Mouse (Mus musculus): Measurements from ENCODE around the gene Snx27. TPM values are rescaled to one million over a fixed set of nuclear protein-coding genes. Genes with fewer than 3 reads are reported as not detected.

Snx27 gene
- polyA plus RNA-seq, 1 experiment: 56.8 TPM

DNA sequence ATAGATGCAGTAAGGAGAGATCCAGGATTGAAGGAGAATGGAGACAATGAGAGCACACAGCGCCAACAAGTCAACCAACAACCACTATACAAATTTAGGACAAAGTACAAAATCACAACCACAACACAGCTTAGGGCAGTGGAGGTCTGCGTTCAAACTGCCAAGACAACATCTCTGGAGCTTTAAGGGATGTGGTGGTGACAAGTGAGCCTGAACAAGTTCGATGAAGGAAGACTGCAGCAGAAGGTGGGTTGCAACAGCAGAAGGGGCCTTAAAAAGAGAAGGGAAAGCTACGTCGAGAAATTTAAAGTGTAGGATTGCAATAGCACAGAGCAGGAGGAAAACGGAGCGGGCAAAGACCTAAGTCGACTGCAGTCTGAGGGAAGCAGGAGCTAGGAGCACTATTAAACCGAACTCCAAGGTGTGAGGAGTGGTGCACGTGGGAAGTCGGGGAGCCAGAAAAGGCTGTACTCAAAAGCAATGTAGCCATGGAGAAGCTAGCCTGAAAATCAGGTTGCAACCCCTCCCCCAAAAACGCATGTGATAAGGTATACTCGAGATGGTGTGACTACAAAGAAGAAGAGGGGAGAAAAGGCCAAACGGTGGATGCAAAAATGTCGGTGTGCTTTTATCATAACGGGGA, 1.3 kb downstream of the Snx27 start:
- H3K4me3 ChIP-seq (ENCODE audit: insufficient read depth, low read length): peak overlapping the region; percentile 63
- H3K27ac ChIP-seq (ENCODE audit: insufficient read depth, low read depth, low read length): peak overlapping the region; percentile 99
- peaks cover 23% of the 10 kb centered on the region for H3K4me1 ChIP-seq (ENCODE audit: control insufficient read depth, insufficient read depth, low read length)
- TF ChIP-seq CTCF (IDR thresholded peaks at IDR 0.05; ENCODE audit: low read depth, low read length): no peak

DNA sequence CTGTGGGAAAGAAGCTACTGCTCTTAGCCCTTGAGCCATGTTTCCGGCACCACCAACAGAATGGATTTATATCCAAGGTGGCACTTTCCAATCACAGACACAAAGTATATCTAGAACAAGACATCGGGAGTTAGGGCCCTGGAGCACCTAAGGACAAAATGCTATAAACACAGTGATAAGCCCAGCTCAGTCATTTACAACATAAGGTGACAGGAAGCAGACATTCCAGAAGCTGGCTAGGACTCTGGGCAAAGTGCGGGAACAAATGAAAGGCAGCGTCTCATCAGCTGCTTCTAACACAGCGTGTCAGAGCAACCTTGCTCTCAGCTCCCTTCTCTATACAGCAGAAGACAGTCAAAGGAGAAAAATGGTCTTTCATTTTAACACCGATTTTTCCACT, 8.0 kb downstream of the Snx27 start:
- Histone ChIP-seq H3K4me1 (ENCODE audit: control insufficient read depth, insufficient read depth, low read length) (peaks cover 6% of the 10 kb centered on the region), H3K4me3 (ENCODE audit: insufficient read depth, low read length) (no peak overlapping the region), H3K27ac (ENCODE audit: insufficient read depth, low read depth, low read length) (no peak overlapping the region)
- TF ChIP-seq CTCF (IDR thresholded peaks at IDR 0.05; ENCODE audit: low read depth, low read length): no peak
- no peak for TF ChIP-seq POLR2A (IDR thresholded peaks at IDR 0.05; ENCODE audit: borderline replicate concordance, low read depth, low read length)

DNA sequence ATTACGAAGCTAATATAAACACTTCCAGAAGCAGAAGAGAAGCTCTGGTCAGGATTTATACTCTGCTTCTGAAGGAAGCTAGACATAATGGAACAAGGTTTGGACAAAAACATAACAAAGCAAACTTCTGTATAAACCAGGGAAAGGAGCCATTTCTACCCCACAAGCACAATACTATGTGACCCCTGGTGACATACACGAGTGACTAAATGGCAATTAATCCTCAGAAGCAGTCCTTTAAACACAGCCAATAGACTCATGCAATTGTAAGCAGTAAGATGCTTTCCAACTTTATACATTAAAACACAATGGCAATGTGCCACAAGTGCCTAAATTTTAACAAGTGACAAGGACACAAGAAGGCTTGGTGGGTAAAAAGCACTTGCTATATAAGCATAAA, 15.3 kb downstream of the Snx27 start:
- Histone ChIP-seq H3K27ac (ENCODE audit: insufficient read depth, low read depth, low read length) (no peak overlapping the region), H3K4me3 (ENCODE audit: insufficient read depth, low read length) (no peak overlapping the region), H3K4me1 (ENCODE audit: control insufficient read depth, insufficient read depth, low read length) (peaks cover 16% of the 10 kb centered on the region)
- TF ChIP-seq POLR2A (IDR thresholded peaks at IDR 0.05; ENCODE audit: borderline replicate concordance, low read depth, low read length) (no peak), CTCF (IDR thresholded peaks at IDR 0.05; ENCODE audit: low read depth, low read length) (no peak)

DNA sequence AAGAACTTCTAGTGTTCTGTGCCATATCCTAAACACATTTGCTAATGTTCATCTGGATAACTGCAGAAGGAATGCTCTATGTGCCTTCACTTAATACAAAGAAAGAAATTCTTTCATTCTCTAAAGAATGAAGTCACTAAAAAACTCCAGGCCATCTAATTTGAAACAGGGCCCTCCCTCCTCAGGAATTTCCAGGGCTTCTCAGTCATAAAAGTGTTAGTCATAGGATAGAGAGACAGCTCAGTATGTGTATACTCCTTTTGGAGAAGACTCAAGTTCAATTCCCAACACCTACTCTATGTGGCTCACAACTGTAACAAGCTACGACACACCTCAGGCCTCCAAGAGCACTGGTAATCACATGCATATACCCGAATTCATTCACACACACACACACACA, 17.0 kb downstream of the Snx27 start:
- H3K4me1 ChIP-seq (ENCODE audit: control insufficient read depth, insufficient read depth, low read length): peaks cover 16% of the 10 kb centered on the region
- TF ChIP-seq CTCF (IDR thresholded peaks at IDR 0.05; ENCODE audit: low read depth, low read length): no peak
- no peak for TF ChIP-seq POLR2A (IDR thresholded peaks at IDR 0.05; ENCODE audit: borderline replicate concordance, low read depth, low read length)
- no peak overlapping the region for H3K27ac ChIP-seq (ENCODE audit: insufficient read depth, low read depth, low read length)
- no peak overlapping the region for H3K4me3 ChIP-seq (ENCODE audit: insufficient read depth, low read length)

DNA sequence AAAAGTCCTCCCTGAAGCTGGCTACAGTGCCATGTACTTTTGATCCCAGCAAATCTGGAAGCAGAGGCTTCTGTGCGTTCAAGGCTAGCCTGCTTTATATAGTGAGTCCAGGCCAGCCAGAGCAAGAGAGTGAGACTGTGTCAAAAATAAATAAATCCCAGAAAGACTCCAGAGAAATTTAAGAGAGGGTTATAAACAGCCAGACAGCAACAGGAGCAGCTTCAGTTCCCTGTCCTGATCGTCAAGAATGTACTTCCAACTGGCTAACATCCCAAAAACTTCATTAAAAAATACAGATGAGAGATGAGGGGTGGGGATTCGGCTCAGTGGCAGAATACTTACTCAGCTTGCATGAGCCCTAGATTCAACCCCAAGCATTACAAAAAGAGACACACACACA, 17.4 kb downstream of the Snx27 start:
- Histone ChIP-seq H3K4me1 (ENCODE audit: control insufficient read depth, insufficient read depth, low read length) (peaks cover 16% of the 10 kb centered on the region), H3K27ac (ENCODE audit: insufficient read depth, low read depth, low read length) (no peak overlapping the region), H3K4me3 (ENCODE audit: insufficient read depth, low read length) (no peak overlapping the region)
- no peak for TF ChIP-seq CTCF (IDR thresholded peaks at IDR 0.05; ENCODE audit: low read depth, low read length)
- no peak for TF ChIP-seq POLR2A (IDR thresholded peaks at IDR 0.05; ENCODE audit: borderline replicate concordance, low read depth, low read length)

DNA sequence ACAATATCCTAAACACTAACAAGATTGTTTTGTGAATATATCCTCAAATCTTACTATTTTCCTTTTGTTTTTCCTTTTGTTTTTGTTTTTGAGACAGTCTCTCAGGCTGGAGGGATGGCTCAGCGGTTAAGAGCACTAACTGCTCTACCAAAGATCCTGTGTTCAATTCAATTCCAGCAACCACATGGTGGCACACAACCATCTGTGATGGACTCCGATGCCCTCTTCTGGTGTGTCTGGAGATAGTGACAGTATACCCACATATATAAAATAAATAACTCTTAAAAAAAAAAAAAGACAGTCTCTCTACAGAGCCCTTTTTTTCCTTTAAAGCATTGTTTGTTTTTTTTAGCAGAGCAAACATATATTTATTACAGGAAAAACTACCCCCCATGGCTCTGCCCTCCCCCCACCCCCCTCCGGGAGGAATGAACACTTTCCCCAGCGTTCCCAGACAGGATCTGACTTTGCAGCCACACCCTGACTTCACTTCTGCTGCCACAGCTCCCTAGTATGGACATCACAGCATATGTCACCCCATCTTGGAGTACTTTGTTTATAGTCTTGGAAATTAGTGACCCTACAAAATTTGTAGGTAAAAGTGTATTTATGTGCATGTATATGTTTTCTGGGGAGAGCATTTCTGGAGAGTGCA, 18.0 kb downstream of the Snx27 start:
- no peak overlapping the region for H3K27ac ChIP-seq (ENCODE audit: insufficient read depth, low read depth, low read length)
- no peak for TF ChIP-seq POLR2A (IDR thresholded peaks at IDR 0.05; ENCODE audit: borderline replicate concordance, low read depth, low read length)
- TF ChIP-seq CTCF (IDR thresholded peaks at IDR 0.05; ENCODE audit: low read depth, low read length): no peak
- no peak overlapping the region for H3K4me3 ChIP-seq (ENCODE audit: insufficient read depth, low read length)
- H3K4me1 ChIP-seq (ENCODE audit: control insufficient read depth, insufficient read depth, low read length): peaks cover 16% of the 10 kb centered on the region

DNA sequence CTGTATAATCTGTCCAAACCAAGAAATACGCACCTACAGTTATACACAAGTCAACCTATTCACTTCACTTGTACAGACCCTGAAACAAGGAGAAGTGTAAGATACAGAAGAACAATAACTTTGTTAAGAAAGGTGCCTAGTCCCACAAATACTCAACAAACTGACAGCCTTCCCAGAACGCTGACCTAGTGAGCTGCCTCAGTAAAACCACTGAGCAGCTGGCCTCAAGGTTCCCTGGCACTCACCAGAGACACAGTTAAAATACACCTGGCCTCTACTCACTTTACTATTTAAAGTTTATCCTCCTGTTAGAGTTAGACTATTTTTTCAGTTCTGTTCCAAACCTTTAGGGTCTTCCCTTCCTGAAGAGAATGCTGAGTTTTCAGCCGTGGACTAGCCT, 19.4 kb downstream of the Snx27 start:
- Histone ChIP-seq H3K27ac (ENCODE audit: insufficient read depth, low read depth, low read length) (no peak overlapping the region), H3K4me1 (ENCODE audit: control insufficient read depth, insufficient read depth, low read length) (peaks cover 13% of the 10 kb centered on the region), H3K4me3 (ENCODE audit: insufficient read depth, low read length) (no peak overlapping the region)
- no peak for TF ChIP-seq POLR2A (IDR thresholded peaks at IDR 0.05; ENCODE audit: borderline replicate concordance, low read depth, low read length)
- TF ChIP-seq CTCF (IDR thresholded peaks at IDR 0.05; ENCODE audit: low read depth, low read length): no peak

DNA sequence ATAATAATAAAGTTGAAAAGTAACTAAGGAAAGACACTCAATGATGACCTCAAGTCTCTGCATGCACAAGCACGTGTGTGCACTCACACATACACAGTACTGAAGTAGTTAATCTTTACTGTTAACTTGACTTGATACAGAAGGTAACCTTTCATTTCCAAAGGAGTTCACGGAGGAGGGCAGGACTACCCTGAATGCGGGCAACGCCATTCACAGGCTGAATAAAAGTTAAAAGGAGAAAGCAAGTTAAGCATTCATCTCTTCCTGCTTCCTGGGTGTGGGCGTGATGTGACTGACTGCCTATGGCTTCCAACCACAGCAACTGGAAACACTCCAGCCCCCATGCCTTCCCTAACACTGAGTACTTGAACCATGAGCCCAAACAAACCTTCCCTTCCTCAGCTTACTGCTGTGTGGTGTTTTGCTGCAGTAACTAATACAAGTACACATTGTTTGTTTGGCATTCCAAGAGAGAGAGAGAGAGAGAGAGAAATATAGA, 22.5 kb downstream of the Snx27 start:
- TF ChIP-seq POLR2A (IDR thresholded peaks at IDR 0.05; ENCODE audit: borderline replicate concordance, low read depth, low read length): no peak
- no peak for TF ChIP-seq CTCF (IDR thresholded peaks at IDR 0.05; ENCODE audit: low read depth, low read length)
- peaks cover 3% of the 10 kb centered on the region for H3K4me1 ChIP-seq (ENCODE audit: control insufficient read depth, insufficient read depth, low read length)
- H3K4me3 ChIP-seq (ENCODE audit: insufficient read depth, low read length): no peak overlapping the region
- no peak overlapping the region for H3K27ac ChIP-seq (ENCODE audit: insufficient read depth, low read depth, low read length)

DNA sequence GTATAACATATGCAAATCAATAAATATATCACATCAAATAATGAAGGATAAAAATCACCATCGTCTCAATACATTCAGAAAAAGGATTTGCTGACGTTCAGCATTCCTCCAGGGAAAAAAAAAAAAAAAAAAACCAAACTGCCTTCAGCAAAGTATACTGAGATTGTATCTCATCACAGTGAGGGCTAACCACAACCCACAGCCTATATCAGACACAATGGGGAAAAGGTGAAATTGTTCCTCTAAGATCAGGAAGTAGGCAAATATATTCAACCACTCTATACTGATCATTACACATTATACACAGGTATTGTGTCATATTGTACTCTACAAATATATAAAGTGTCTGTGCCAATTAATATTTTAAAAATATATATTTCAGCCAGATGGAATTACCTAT, 33.5 kb downstream of the Snx27 start:
- TF ChIP-seq POLR2A (IDR thresholded peaks at IDR 0.05; ENCODE audit: borderline replicate concordance, low read depth, low read length): no peak
- TF ChIP-seq CTCF (IDR thresholded peaks at IDR 0.05; ENCODE audit: low read depth, low read length): no peak
- Histone ChIP-seq H3K27ac (ENCODE audit: insufficient read depth, low read depth, low read length) (no peak overlapping the region), H3K4me1 (ENCODE audit: control insufficient read depth, insufficient read depth, low read length) (no peaks in the 10 kb centered on the region), H3K4me3 (ENCODE audit: insufficient read depth, low read length) (no peak overlapping the region)

DNA sequence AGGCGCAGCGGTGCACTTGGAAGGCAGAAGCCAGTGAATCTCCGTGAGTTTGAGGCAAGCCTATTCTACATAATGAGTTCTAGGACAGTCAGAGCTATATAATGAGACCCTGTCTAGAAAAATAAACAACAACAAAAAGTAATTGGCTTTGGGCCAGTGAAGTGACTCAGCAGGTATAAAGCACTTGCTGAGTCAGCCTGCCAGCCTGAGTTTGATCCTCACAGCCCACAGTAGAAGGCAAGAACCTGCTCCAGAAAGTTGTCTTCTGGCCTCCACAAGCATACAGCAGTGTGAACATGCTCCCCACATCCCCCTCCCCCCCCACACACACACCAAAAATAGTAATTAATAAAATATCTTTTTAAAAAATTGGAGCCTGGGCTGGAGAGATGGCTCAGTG, 45.3 kb downstream of the Snx27 start:
- no peak overlapping the region for H3K4me3 ChIP-seq (ENCODE audit: insufficient read depth, low read length)
- no peak for TF ChIP-seq CTCF (IDR thresholded peaks at IDR 0.05; ENCODE audit: low read depth, low read length)
- TF ChIP-seq POLR2A (IDR thresholded peaks at IDR 0.05; ENCODE audit: borderline replicate concordance, low read depth, low read length): no peak
- peaks cover 6% of the 10 kb centered on the region; the same call in 1 of the 2 replicates for H3K4me1 ChIP-seq (ENCODE audit: control insufficient read depth, insufficient read depth, low read length)
- no peak overlapping the region for H3K27ac ChIP-seq (ENCODE audit: insufficient read depth, low read depth, low read length)

Measured in bone marrow macrophage, adult 2 months (primary cell).